Mouse (Mus musculus) kidney, embryonic 14.5 days (tissue): Measurements from ENCODE around the gene Ubash3b. TPM values are rescaled to one million over a fixed set of nuclear protein-coding genes. Genes with fewer than 3 reads are reported as not detected.

Experiments used
- ATAC-seq: fragments of 200-750 bp; cut with Nextera tagmentation; 2 replicates; pipeline ENCODE4 v1.8.0; 2017; ENCODE audit warnings: moderate number of reproducible peaks, mild to moderate bottlenecking, moderate TSS enrichment, moderate library complexity; ENCODE audit not compliant: low FRiP score, low TSS enrichment
- H3K27ac ChIP-seq: fragments of 300-500 bp; sonication (generic); 2 replicates; pipeline ENCODE4 v1.5.1; 2014; ENCODE audit warnings: low read depth, mild to moderate bottlenecking, low read length, moderate library complexity, mixed read lengths
- H3K27me3 ChIP-seq: fragments of 300-500 bp; sonication (generic); 2 replicates; pipeline ENCODE4 v1.6.1; 2014; ENCODE audit warnings: mild to moderate bottlenecking, low read length; ENCODE audit not compliant: control insufficient read depth, insufficient read depth
- H3K36me3 ChIP-seq: fragments of 300-500 bp; sonication (generic); 2 replicates; pipeline ENCODE4 v1.6.1; 2014; ENCODE audit warnings: low read length, mixed read lengths; ENCODE audit not compliant: control insufficient read depth, insufficient read depth
- H3K4me1 ChIP-seq: fragments of 300-500 bp; sonication (generic); 2 replicates; pipeline ENCODE4 v1.6.1; 2014; ENCODE audit warnings: low read length, mixed read lengths; ENCODE audit not compliant: control insufficient read depth, insufficient read depth
- H3K4me2 ChIP-seq: fragments of 300-500 bp; sonication (generic); replicated peaks from 2 replicates; pipeline ENCODE4 v1.6.1; 2014; ENCODE audit warnings: low read depth, mild to moderate bottlenecking, low read length
- H3K4me3 ChIP-seq: fragments of 300-500 bp; sonication (generic); 2 replicates; pipeline ENCODE4 v1.5.1; 2014; ENCODE audit warnings: mild to moderate bottlenecking, low read length
- H3K9ac ChIP-seq: fragments of 300-500 bp; sonication (generic); 2 replicates; pipeline ENCODE4 v1.6.1; 2014; ENCODE audit warnings: low read depth, mild to moderate bottlenecking, low read length, moderate library complexity
- H3K9me3 ChIP-seq: fragments of 300-500 bp; sonication (generic); 2 replicates; pipeline ENCODE4 v1.6.1; 2016; ENCODE audit warnings: low read length; ENCODE audit not compliant: control insufficient read depth
- WGBS: fragments of 180-500 bp; shearing (Covaris S2); extraction: QIAGEN DNeasy Blood & Tissue Kit; methylation state at CpG from one replicate; pipeline ENCODE4 v1.1.7; 2014; 5-methylcytosine and 5-hydroxymethylcytosine counted together
- polyA plus RNA-seq: library from polyadenylated mRNA; unstranded; fragments of >200 nt; fragmentation: Nextera tagmentation; extraction: Ambion mirVana; gene quantifications from 2 replicates; pipeline ENCODE4 v1.2.1, GENCODE M21; 2014

Ubash3b gene
- polyA plus RNA-seq, 1 experiment from 2014 or later = 9.3 TPM

GRCm38 (mm10) chr9:41099067-41099466 is 62.4 kb downstream of the Ubash3b start:
- WGBS = 22% methylated on average over 5 of the region's 5 CpGs
- peak; percentile 81 for ATAC-seq
- Histone ChIP-seq H3K36me3 (no peaks in the 10 kb centered on the region), H3K27ac (no peak overlapping the region), H3K4me2 (no peak overlapping the region), H3K27me3 (no peaks in the 10 kb centered on the region), H3K9me3 (no peaks in the 10 kb centered on the region), H3K9ac (no peak overlapping the region), H3K4me1 (peaks cover 15% of the 10 kb centered on the region; the same call in 1 of the 2 replicates), H3K4me3 (no peak overlapping the region)

- Histone ChIP-seq H3K4me2 (no peak overlapping the region), H3K27me3 (no peaks in the 10 kb centered on the region), H3K36me3 (no peaks in the 10 kb centered on the region), H3K27ac (no peak overlapping the region), H3K4me1 (peaks cover 15% of the 10 kb centered on the region; the same call in 1 of the 2 replicates), H3K9ac (no peak overlapping the region), H3K4me3 (no peak overlapping the region), H3K9me3 (no peaks in the 10 kb centered on the region)
- WGBS = 86% methylated on average over 6 of the region's 6 CpGs
- ATAC-seq = no peak
These were observed 63.4 kb downstream of the Ubash3b start for GRCm38 (mm10) chr9:41098065-41098464.

- H3K4me1 ChIP-seq = peaks cover 6% of the 10 kb centered on the region; the same call in 1 of the 2 replicates
- H3K27me3 ChIP-seq = no peaks in the 10 kb centered on the region
- H3K4me2 ChIP-seq = no peak overlapping the region
- no peaks in the 10 kb centered on the region for H3K36me3 ChIP-seq
- no peak overlapping the region for H3K9ac ChIP-seq
- H3K9me3 ChIP-seq = no peaks in the 10 kb centered on the region
- no peak overlapping the region for H3K27ac ChIP-seq
- 88% methylated on average over 12 of the region's 12 CpGs for WGBS
- H3K4me3 ChIP-seq = no peak overlapping the region
- no peak for ATAC-seq
These were observed 69.5 kb downstream of the Ubash3b start for GRCm38 (mm10) chr9:41091993-41092392.

- Histone ChIP-seq H3K27ac (peak overlapping the region; percentile 34; the same call in 1 of the 2 replicates), H3K4me1 (peaks cover 6% of the 10 kb centered on the region; the same call in 1 of the 2 replicates), H3K9me3 (no peaks in the 10 kb centered on the region), H3K27me3 (no peaks in the 10 kb centered on the region), H3K9ac (no peak overlapping the region), H3K4me2 (no peak overlapping the region), H3K36me3 (no peaks in the 10 kb centered on the region), H3K4me3 (no peak overlapping the region)
- ATAC-seq = no peak
- WGBS = 49% methylated on average over 7 of the region's 7 CpGs
These were observed 70.3 kb downstream of the Ubash3b start for GRCm38 (mm10) chr9:41091187-41091586.

GRCm38 (mm10) chr9:41087831-41088383 is 73.6 kb downstream of the Ubash3b start:
- no peaks in the 10 kb centered on the region for H3K9me3 ChIP-seq
- H3K9ac ChIP-seq = no peak overlapping the region
- H3K4me2 ChIP-seq = no peak overlapping the region
- H3K4me3 ChIP-seq = no peak overlapping the region
- ATAC-seq = no peak
- H3K27ac ChIP-seq = no peak overlapping the region
- no peaks in the 10 kb centered on the region for H3K36me3 ChIP-seq
- 82% methylated on average over 9 of the region's 9 CpGs for WGBS
- H3K4me1 ChIP-seq = peaks cover 19% of the 10 kb centered on the region; the same call in 1 of the 2 replicates
- H3K27me3 ChIP-seq = no peaks in the 10 kb centered on the region

- no peak overlapping the region for H3K9ac ChIP-seq
- H3K27ac ChIP-seq = peak overlapping the region; percentile 30; the same call in 1 of the 2 replicates
- 23% methylated on average over 11 of the region's 11 CpGs for WGBS
- peak; percentile 71 for ATAC-seq
- H3K4me1 ChIP-seq = peaks cover 16% of the 10 kb centered on the region
- H3K36me3 ChIP-seq = no peaks in the 10 kb centered on the region
- no peak overlapping the region for H3K4me3 ChIP-seq
- no peaks in the 10 kb centered on the region for H3K27me3 ChIP-seq
- H3K9me3 ChIP-seq = no peaks in the 10 kb centered on the region
- H3K4me2 ChIP-seq = no peak overlapping the region
These were observed 77.2 kb downstream of the Ubash3b start for GRCm38 (mm10) chr9:41084191-41084901.

GRCm38 (mm10) chr9:41083386-41084055 is 78.0 kb downstream of the Ubash3b start:
- Histone ChIP-seq H3K27ac (0 out of 2 replicates have a peak overlapping the region, but pooled peaks have one; percentile 30), H3K36me3 (no peaks in the 10 kb centered on the region), H3K9me3 (no peaks in the 10 kb centered on the region), H3K4me1 (peaks cover 16% of the 10 kb centered on the region), H3K4me2 (no peak overlapping the region), H3K4me3 (no peak overlapping the region), H3K27me3 (no peaks in the 10 kb centered on the region), H3K9ac (no peak overlapping the region)
- ATAC-seq = no peak
- WGBS = 84% methylated on average over 6 of the region's 6 CpGs

- Histone ChIP-seq H3K9me3 (no peaks in the 10 kb centered on the region), H3K36me3 (no peaks in the 10 kb centered on the region), H3K9ac (no peak overlapping the region), H3K4me2 (no peak overlapping the region), H3K4me1 (peaks cover 16% of the 10 kb centered on the region), H3K27ac (no peak overlapping the region), H3K4me3 (no peak overlapping the region), H3K27me3 (no peaks in the 10 kb centered on the region)
- WGBS = 80% methylated on average over 3 of the region's 3 CpGs
- ATAC-seq = no peak
These were observed 78.6 kb downstream of the Ubash3b start for GRCm38 (mm10) chr9:41082891-41083290.

GRCm38 (mm10) chr9:41080877-41081276 is 80.6 kb downstream of the Ubash3b start:
- WGBS = 82% methylated on average over 5 of the region's 5 CpGs
- Histone ChIP-seq H3K27me3 (no peaks in the 10 kb centered on the region), H3K4me2 (no peak overlapping the region)

More at GRCm38 (mm10) chr9:41080877-41081276, 80.6 kb downstream of the Ubash3b start:
- peaks cover 16% of the 10 kb centered on the region for H3K4me1 ChIP-seq
- H3K4me3 ChIP-seq = no peak overlapping the region
- no peaks in the 10 kb centered on the region for H3K36me3 ChIP-seq
- H3K9ac ChIP-seq = no peak overlapping the region
- no peaks in the 10 kb centered on the region for H3K9me3 ChIP-seq
- ATAC-seq = no peak
- no peak overlapping the region for H3K27ac ChIP-seq
